Mouse (Mus musculus) bone marrow macrophage, adult 2 months (primary cell): ENCODE data around the gene Gpr150. TPM values are rescaled to one million over a fixed set of nuclear protein-coding genes. Genes with fewer than 3 reads are reported as not detected.
A peak's percentile ranks its signal among the peaks of the same experiment; 100 is the strongest.

ENCODE experiments used
- H3K27ac ChIP-seq: 2 replicates; pipeline ENCODE4 v1.5.1; 2012; ENCODE audit warnings: low read depth, low read length; ENCODE audit not compliant: insufficient read depth
- H3K4me1 ChIP-seq: 2 replicates; pipeline ENCODE4 v1.6.1; 2012; ENCODE audit warnings: low read length; ENCODE audit not compliant: control insufficient read depth, insufficient read depth
- H3K4me3 ChIP-seq: 2 replicates; pipeline ENCODE4 v1.5.1; 2012; ENCODE audit warnings: mild to moderate bottlenecking, low read length, moderate library complexity; ENCODE audit not compliant: insufficient read depth
- CTCF ChIP-seq: IDR thresholded peaks from 2 replicates; pipeline ENCODE4 v1.5.1; 2012; ENCODE audit warnings: low read depth, mild to moderate bottlenecking, low read length, moderate library complexity
- POLR2A ChIP-seq: IDR thresholded peaks from 2 replicates; pipeline ENCODE4 v1.6.1; 2012; ENCODE audit warnings: mild to moderate bottlenecking, low read depth, low read length, borderline replicate concordance
- polyA plus RNA-seq: library from polyadenylated mRNA; stranded (reverse); fragments of >200 nt; gene quantifications from 2 replicates; pipeline ENCODE4 v1.2.4, GENCODE M21; 2012; ENCODE audit not compliant: missing spikeins, insufficient read depth, insufficient read length

The Gpr150 gene
- polyA plus RNA-seq, 1 experiment: not detected

GRCm38 (mm10) chr13:76057267-76058069 lies 672 bp upstream of the Gpr150 start:
- no peak overlapping the region for H3K4me3 ChIP-seq
- no peak for TF ChIP-seq POLR2A
- no peak for TF ChIP-seq CTCF
- H3K27ac ChIP-seq: no peak overlapping the region
- H3K4me1 ChIP-seq: peaks cover 6% of the 10 kb centered on the region

- TF ChIP-seq POLR2A (no peak), CTCF (no peak; the same call in 1 of the 2 replicates)
- H3K27ac ChIP-seq: no peak overlapping the region
- peak overlapping the region; percentile 61 for H3K4me3 ChIP-seq
- H3K4me1 ChIP-seq: peaks cover 6% of the 10 kb centered on the region
These were observed 503 bp downstream of the Gpr150 start for GRCm38 (mm10) chr13:76056261-76056724.

DNA sequence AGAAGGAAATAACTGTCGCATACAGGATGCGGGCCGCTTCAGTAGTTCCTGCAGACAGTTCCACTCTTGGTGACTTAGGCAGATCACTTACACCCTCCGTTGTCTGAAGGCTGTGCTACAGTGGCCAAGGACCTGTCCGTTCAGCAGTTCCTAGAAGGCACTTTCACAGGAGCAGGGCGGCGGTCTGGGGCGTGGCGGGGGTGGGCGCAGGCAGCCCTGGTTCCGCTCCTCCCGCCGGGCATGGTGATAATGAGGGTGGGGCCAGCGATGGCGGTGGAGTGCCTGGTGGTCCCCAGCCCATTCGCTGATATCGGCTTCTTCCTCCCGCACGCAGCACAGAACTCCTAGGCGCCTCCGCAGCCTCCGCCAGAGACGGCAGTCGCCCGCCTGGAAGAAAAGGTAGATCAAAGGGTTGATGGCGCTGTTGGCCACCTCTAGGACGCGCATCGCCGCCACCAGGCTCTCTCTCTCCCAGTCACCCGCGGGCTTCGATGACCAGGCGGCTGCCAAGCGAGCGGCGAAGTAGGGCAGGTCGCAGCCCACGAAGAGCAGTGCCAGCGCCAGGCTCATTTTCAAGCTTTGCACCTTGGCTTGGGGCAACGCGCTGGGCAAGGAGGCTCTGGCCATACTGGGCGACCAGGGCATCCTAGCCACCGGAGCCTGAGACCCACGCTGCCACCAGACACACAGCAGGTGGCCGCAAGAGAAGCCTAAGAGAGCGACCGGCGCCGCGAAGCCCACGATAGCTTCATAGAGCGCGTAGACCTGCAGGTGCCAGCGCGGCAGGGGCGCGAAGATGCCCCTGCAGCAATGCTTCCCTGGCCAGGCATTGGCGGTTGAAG lies 1.2 kb downstream of the Gpr150 start:
- Histone ChIP-seq H3K27ac (no peak overlapping the region), H3K4me1 (peaks cover 6% of the 10 kb centered on the region), H3K4me3 (peak overlapping the region; percentile 61)
- no peak for TF ChIP-seq CTCF
- TF ChIP-seq POLR2A: no peak

DNA sequence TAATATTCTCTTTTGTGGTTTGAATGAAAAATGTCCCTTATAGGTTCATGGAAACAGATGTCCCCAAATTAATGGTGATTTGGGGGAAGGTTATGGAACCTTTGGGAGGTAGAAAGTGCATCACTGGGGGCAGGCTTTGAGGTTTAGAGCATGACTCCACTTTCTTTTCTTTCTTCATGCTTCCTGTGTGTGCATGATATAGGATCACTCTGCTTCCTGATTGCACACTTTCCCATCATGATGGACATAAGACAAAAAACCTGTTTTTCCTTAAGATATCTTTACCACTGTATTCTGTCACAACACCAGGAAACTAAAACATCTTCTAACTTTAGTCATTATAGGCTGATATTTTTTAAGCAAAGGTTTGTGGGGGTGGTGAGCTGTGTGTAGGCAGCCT lies 11.8 kb downstream of the Gpr150 start:
- TF ChIP-seq POLR2A (no peak), CTCF (no peak)
- Histone ChIP-seq H3K4me3 (no peak overlapping the region), H3K4me1 (no peaks in the 10 kb centered on the region), H3K27ac (no peak overlapping the region)

DNA sequence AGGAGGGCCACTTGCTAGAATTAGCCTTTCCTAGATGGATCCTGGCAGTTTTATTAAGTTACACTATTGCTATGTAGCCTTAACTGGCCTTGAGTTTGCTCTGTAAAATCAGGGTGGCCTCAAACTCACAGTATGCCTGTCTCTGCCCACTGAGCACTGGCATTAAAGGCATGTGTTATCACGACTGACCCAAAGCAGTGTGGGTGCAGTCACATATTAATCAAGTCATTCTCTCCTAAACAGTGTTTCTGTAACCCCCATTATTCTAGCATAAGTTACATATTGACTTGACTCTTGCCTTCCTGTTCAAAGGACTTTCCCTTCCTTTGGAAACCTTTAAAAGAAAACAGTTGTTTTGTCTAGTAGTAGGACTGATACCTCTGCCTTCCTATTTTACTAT lies 14.3 kb downstream of the Gpr150 start:
- no peaks in the 10 kb centered on the region for H3K4me1 ChIP-seq
- H3K4me3 ChIP-seq: no peak overlapping the region
- TF ChIP-seq POLR2A (no peak), CTCF (no peak)
- H3K27ac ChIP-seq: no peak overlapping the region

DNA sequence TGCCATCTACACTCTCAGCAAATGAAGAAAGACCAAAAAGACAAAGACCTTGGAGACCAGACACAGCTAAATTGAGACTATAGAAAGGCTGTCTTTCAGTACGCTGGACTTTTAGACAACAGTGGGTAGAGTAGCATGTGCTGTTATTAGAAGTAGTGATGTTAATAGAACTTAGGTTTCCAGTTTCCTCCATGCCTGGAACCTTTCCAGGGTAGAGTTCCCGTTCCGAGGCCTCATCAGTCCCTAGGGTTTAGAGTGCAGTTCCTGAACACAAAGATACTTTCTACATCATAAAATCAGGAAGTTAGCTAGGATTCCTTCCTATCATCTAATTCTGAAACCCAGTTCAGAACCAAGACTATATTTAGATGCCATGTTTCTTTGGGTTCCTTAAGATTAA lies 32.2 kb downstream of the Gpr150 start:
- Histone ChIP-seq H3K27ac (no peak overlapping the region), H3K4me3 (no peak overlapping the region)

DNA sequence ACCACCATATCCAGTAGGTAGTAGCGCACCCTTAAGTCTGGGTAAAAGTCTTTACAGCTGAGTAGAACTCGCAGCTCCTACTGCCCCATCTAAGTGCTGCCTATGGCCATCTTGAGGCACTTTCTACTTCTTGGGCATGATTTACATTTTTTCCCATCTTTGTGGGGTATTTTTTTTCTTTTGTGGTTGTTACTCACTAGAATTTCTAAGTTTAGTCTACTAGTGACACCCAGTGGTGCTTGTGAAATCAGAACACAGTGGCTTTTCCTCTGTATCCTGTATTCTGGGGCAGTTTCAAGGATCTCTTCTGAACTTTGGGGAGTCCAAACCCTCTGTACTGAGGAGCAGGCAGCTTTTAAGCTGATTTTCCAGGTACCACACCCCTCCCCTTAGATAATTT lies 35.0 kb downstream of the Gpr150 start:
- TF ChIP-seq CTCF (no peak), POLR2A (no peak)
- H3K27ac ChIP-seq: no peak overlapping the region
- no peak overlapping the region for H3K4me3 ChIP-seq
- peaks cover 14% of the 10 kb centered on the region for H3K4me1 ChIP-seq

More for the DNA sequence above, 32.2 kb downstream of the Gpr150 start:
- peaks cover 10% of the 10 kb centered on the region for H3K4me1 ChIP-seq
- no peak for TF ChIP-seq CTCF
- no peak for TF ChIP-seq POLR2A

- no peak for TF ChIP-seq CTCF
- no peak for TF ChIP-seq POLR2A
- H3K27ac ChIP-seq: peak overlapping the region; percentile 74
- peaks cover 8% of the 10 kb centered on the region for H3K4me1 ChIP-seq
- peak overlapping the region; percentile 68 for H3K4me3 ChIP-seq
These were observed 37.9 kb downstream of the Gpr150 start for GRCm38 (mm10) chr13:76018844-76019400.

- H3K27ac ChIP-seq: peak within 1 kb of the TSS; percentile 80
- TF ChIP-seq POLR2A (0 out of 2 replicates have a peak, but pooled peaks have one; percentile 5), CTCF (no peak)
- H3K4me1 ChIP-seq: peaks cover 8% of the 10 kb centered on the region
- peak within 1 kb of the TSS; percentile 72 for H3K4me3 ChIP-seq
These were observed 38.6 kb downstream of the Gpr150 start, which contains the start of gene Rfesd for GRCm38 (mm10) chr13:76017974-76018843. TSS of gene Rfesd (minus strand) at chr13:76018719.
